Mouse (Mus musculus) splenic B cell, adult 2 months (primary cell): ENCODE results near the gene Ifi27l2b.
"Not testable (repeated sequence)": the region's sequence is repeated elsewhere in the genome, so short reads cannot be mapped to it uniquely, and the experiment has no call there.

Experiments used
- DNase-seq: peaks from one replicate; pipeline ENCODE4 v3.0.0-alpha.2; 2011; ENCODE audit warnings: low read depth, low spot score
- H3K27me3 ChIP-seq: 2 replicates; pipeline ENCODE4 v1.6.1; 2012; ENCODE audit warnings: mild to moderate bottlenecking, low read length, moderate library complexity, mixed read lengths; ENCODE audit not compliant: control insufficient read depth, poor library complexity, insufficient read depth, severe bottlenecking
- H3K36me3 ChIP-seq: 2 replicates; pipeline ENCODE4 v1.6.1; 2012; ENCODE audit warnings: mild to moderate bottlenecking, low read length, moderate library complexity, mixed read lengths; ENCODE audit not compliant: control insufficient read depth, poor library complexity, insufficient read depth, severe bottlenecking

Gene Ifi27l2b

GRCm38 (mm10) chr12:103457140-103457539 is at the start of gene Ifi27l2b:
Gene Ifi27l2b (minus strand): TSS chr12:103457223.
- no peak for DNase-seq
- H3K27me3 ChIP-seq = no peaks in the 10 kb centered on the region

GRCm38 (mm10) chr12:103504402-103504801 is 47.4 kb upstream of the Ifi27l2b start:
- no peak for DNase-seq
- H3K36me3 ChIP-seq = no peaks in the 10 kb centered on the region
- no peaks in the 10 kb centered on the region for H3K27me3 ChIP-seq

More at GRCm38 (mm10) chr12:103457140-103457539, at the start of gene Ifi27l2b:
- no peaks in the 10 kb centered on the region for H3K36me3 ChIP-seq

GRCm38 (mm10) chr12:103503300-103503699 is 46.3 kb upstream of the Ifi27l2b start:
- Histone ChIP-seq H3K36me3 (no peaks in the 10 kb centered on the region), H3K27me3 (no peaks in the 10 kb centered on the region)
- no peak for DNase-seq

GRCm38 (mm10) chr12:103499261-103499660 is 42.2 kb upstream of the Ifi27l2b start:
- Histone ChIP-seq H3K27me3 (no peaks in the 10 kb centered on the region), H3K36me3 (no peaks in the 10 kb centered on the region)
- no peak for DNase-seq

DNA sequence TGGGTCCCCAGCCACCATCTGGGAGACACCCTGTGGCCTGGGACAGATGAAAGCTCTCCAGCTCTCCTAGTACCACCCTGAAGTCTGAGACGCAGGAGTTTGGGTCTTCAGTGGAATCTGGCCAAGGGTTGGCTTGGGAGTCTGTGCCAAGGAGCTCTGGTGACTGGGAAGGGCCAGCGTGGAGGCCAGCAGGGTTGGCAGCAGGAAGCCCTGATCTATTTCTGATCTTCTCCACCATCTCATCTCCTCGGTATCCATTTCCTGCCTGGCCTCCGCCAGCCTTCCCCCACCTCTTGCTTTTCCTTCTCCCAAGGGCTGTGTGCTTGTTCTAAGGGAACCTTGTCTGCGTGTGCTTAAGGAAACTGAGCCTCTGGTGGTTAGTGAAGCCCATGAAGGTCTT is 41.7 kb upstream of the Ifi27l2b start:
- no peaks in the 10 kb centered on the region for H3K27me3 ChIP-seq
- H3K36me3 ChIP-seq = no peaks in the 10 kb centered on the region
- DNase-seq = no peak

DNA sequence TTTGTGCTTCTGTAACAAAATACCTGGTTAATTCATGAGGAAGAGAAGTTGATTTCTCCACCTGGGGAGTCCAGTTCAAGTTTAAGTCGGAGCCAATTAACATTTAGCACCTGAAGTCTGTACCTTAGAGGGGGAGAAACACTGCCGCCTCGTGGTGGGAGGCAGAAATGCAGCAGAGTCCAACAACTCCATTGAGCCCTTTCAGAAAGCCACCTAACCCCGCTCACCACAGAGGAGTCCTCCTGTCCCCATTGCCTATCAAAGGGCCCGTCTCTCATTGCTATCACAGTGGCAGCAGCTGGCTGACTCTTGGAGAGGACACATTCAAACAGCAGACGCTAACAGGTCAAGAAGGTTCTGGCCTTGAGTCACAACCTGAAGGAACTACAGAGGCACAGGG is 37.5 kb upstream of the Ifi27l2b start:
- no peaks in the 10 kb centered on the region for H3K27me3 ChIP-seq
- no peaks in the 10 kb centered on the region for H3K36me3 ChIP-seq
- peak; percentile 80 for DNase-seq

- H3K36me3 ChIP-seq = no peaks in the 10 kb centered on the region
- H3K27me3 ChIP-seq = no peaks in the 10 kb centered on the region
- DNase-seq = peak; percentile 90
Measured at GRCm38 (mm10) chr12:103492767-103493166, 35.7 kb upstream of the Ifi27l2b start.

- Histone ChIP-seq H3K36me3 (no peaks in the 10 kb centered on the region), H3K27me3 (no peaks in the 10 kb centered on the region)
- no peak for DNase-seq
Measured at GRCm38 (mm10) chr12:103491091-103491730, 34.2 kb upstream of the Ifi27l2b start.

DNA sequence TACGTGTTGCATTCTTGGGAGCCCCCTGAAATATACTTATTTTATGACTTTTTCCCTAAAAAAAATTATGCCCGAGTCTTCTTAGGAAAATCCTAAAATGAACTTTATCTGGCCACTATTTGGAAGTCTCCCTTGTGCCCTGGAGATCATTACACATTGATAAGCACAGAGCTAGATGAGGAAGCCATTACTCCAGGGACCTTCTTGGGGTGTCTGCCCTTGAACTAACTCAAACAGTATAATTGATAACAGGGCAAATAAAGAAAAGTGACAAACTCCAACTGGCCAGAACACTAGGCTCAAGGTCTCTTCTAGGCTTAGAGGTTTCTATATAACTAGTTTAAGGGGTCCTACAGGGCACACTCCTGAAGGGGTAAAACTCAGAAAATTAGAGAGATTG is 30.7 kb upstream of the Ifi27l2b start:
- no peak for DNase-seq
- H3K36me3 ChIP-seq = no peaks in the 10 kb centered on the region
- H3K27me3 ChIP-seq = no peaks in the 10 kb centered on the region

DNA sequence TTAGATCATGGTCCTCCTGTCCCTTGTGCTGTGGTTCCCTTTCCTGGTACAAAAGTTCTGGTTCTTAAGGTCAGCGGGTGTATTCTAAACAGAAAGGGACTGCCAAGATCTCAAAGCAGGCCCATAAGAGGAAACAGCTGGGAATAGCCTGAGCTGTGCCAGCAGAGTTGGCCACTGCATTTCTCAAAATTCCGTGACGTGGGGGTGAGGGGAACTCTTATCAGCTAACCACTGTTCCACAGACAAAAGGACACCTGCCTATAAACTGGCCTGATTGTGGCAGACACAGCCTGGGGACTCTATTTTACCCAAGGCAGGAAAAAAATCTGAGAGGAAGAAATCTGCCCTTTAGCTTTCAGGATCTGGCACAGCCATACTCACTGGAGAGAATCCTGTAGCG is 30.3 kb upstream of the Ifi27l2b start:
- no peak for DNase-seq
- H3K36me3 ChIP-seq = no peaks in the 10 kb centered on the region
- no peaks in the 10 kb centered on the region for H3K27me3 ChIP-seq

- Histone ChIP-seq H3K36me3 (no peaks in the 10 kb centered on the region), H3K27me3 (no peaks in the 10 kb centered on the region)
- DNase-seq = no peak
Measured at GRCm38 (mm10) chr12:103486726-103487125, 29.7 kb upstream of the Ifi27l2b start.

DNA sequence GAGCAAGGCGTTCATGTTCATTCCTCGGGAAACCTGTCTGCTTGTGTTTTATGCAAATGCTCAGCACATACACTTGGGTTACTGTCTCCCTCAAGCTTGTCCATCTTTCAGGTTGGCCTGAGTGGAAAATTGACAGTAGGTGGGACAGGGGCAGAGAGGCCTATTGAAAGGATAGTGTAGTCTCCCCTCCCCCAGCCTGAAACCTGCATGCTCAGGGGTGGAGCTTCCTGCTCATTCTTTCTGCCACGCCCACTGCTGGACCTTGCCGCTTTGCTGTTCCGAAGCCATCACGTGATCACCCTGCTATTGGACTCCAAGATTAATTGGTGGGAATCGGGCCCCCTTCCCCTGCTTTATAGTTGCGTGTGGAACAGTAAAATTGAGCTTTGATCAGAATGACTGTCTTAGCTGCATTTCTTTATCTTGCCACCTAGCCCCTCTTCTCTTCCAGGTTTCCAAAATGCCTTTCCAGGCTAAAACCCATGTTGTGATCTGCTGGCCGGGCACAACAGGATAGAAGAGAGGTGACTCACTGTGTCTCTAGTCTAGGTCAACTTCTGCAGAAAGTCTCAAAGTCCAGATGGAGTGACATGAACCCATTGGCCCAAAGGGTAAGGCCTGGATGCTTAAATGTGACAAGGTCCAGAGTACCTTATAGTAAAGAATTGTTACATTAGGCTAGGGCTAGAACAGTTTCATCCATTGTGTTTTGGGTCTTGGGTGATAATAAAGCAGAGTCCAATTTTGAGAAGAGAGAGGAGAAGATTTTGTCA is 27.4 kb upstream of the Ifi27l2b start:
- not testable (repeated sequence) for DNase-seq, H3K36me3 ChIP-seq, H3K27me3 ChIP-seq

- DNase-seq = no peak
- Histone ChIP-seq H3K27me3 (no peaks in the 10 kb centered on the region), H3K36me3 (no peaks in the 10 kb centered on the region)
Measured at GRCm38 (mm10) chr12:103482781-103483180, 25.8 kb upstream of the Ifi27l2b start.

GRCm38 (mm10) chr12:103481671-103482070 is 24.6 kb upstream of the Ifi27l2b start:
- H3K36me3 ChIP-seq = no peaks in the 10 kb centered on the region
- H3K27me3 ChIP-seq = no peaks in the 10 kb centered on the region
- DNase-seq = no peak

DNA sequence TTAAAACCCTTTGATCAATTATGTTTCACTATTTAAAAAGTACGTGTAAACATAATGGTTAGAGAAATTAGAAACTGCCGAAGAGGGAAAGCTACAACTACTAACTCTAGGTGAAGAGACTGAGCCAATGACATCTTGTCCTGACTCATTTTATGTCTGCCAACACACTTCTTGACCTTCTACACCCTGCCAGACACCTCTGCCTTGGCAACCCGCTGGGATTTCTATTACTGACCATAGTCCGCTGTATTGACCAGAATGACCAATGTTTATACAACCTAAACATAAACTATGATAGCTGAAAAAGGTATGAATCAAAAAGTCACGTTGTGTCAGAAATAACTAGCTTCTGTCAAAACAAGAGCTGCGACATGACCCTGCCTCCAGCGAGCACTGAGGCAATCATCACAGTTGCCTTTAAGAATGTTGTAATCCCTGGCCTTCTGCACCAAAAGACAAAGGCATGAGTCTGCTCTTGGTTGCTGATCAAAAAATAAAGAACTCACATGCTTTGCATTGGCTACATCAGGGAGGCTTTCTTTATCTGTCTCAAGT is 20.5 kb upstream of the Ifi27l2b start:
- Histone ChIP-seq H3K27me3 (no peaks in the 10 kb centered on the region), H3K36me3 (no peaks in the 10 kb centered on the region)
- no peak for DNase-seq
